Mouse (Mus musculus) kidney, postnatal 0 days (tissue): ENCODE measurements around the gene Pex7. TPM values are rescaled to one million over a fixed set of nuclear protein-coding genes. Genes with fewer than 3 reads are reported as not detected.

Source experiments
- ATAC-seq: fragments of 200-750 bp; cut with Nextera tagmentation; replicated peaks from 2 replicates; pipeline ENCODE4 v1.8.0; 2017; ENCODE audit warnings: low read depth, moderate number of reproducible peaks, moderate TSS enrichment, moderate library complexity; ENCODE audit not compliant: low FRiP score
- DNase-seq: peaks from one replicate; pipeline ENCODE4 v3.0.0-alpha.2; 2016; ENCODE audit warnings: low spot score
- H3K27ac ChIP-seq: fragments of 300-500 bp; sonication (generic); 2 replicates; pipeline ENCODE4 v1.5.1; 2014; ENCODE audit warnings: mild to moderate bottlenecking
- H3K27me3 ChIP-seq: fragments of 300-500 bp; sonication (generic); 2 replicates; pipeline ENCODE4 v1.6.1; 2014; ENCODE audit warnings: low read length, mixed read lengths; ENCODE audit not compliant: insufficient read depth
- H3K36me3 ChIP-seq: fragments of 300-500 bp; sonication (generic); 2 replicates; pipeline ENCODE4 v1.6.1; 2014; ENCODE audit warnings: low read length, mixed read lengths; ENCODE audit not compliant: insufficient read depth
- H3K4me1 ChIP-seq: fragments of 300-500 bp; sonication (generic); replicated peaks from 2 replicates; pipeline ENCODE4 v1.6.1; 2014; ENCODE audit warnings: antibody characterized with exemption, low read length, mixed read lengths; ENCODE audit not compliant: insufficient read depth
- H3K4me2 ChIP-seq: fragments of 300-500 bp; sonication (generic); 2 replicates; pipeline ENCODE4 v1.6.1; 2014; ENCODE audit warnings: mild to moderate bottlenecking, low read length, moderate library complexity, mixed read lengths
- H3K4me3 ChIP-seq: fragments of 300-500 bp; sonication (generic); replicated peaks from 2 replicates; pipeline ENCODE4 v1.5.1; 2014; ENCODE audit warnings: low read depth, low read length
- H3K9ac ChIP-seq: fragments of 300-500 bp; sonication (generic); 2 replicates; pipeline ENCODE4 v1.6.1; 2014; ENCODE audit warnings: low read depth, low read length
- H3K9me3 ChIP-seq: fragments of 300-500 bp; sonication (generic); replicated peaks from 2 replicates; pipeline ENCODE4 v1.6.1; 2016; ENCODE audit warnings: low read length, inconsistent platforms, mixed read lengths
- CTCF ChIP-seq: IDR thresholded peaks from 2 replicates; pipeline ENCODE4 v1.5.1; 2016; ENCODE audit warnings: antibody characterized with exemption, low read depth, mild to moderate bottlenecking, moderate library complexity
- WGBS: fragments of 180-500 bp; shearing (Covaris S2); extraction: QIAGEN DNeasy Blood & Tissue Kit; methylation state at CpG from one replicate; pipeline ENCODE4 v1.1.7; 2014; 5-methylcytosine and 5-hydroxymethylcytosine counted together
- polyA plus RNA-seq: library from polyadenylated mRNA; unstranded; fragments of >200 nt; fragmentation: Nextera tagmentation; extraction: Ambion mirVana; gene quantifications from 2 replicates; pipeline ENCODE4 v1.2.1, GENCODE M21; 2015

Pex7 gene
- polyA plus RNA-seq, 1 experiment from 2014 or later = 64.8 TPM

DNA sequence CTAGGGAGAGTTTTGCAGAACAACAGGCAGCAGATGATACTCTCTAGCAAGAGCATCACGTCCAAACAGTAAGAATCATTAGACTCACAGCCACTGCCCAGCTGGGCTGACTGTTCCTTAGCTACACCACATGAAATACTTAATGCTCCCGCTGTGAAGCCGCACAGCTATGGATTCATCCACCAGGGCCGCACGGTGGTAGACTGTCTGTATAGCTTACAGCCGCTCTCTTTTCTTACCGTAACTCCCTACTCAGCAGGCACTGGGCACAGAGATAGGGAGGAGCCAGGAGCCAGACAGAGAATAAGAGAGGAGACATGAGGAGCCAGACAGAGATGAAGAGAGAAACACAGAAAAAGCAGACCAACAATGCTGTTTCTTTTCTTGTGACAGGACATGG is 30.8 kb downstream of the Pex7 start:
- no peak overlapping the region for H3K9ac ChIP-seq
- no peaks in the 10 kb centered on the region for H3K27me3 ChIP-seq
- no peaks in the 10 kb centered on the region for H3K36me3 ChIP-seq
- DNase-seq = no peak
- TF ChIP-seq CTCF = no peak
- no peak for ATAC-seq
- H3K9me3 ChIP-seq = no peaks in the 10 kb centered on the region
- H3K4me2 ChIP-seq = no peak overlapping the region
- H3K4me3 ChIP-seq = no peak overlapping the region
- 81% methylated on average over 7 of the region's 7 CpGs for WGBS
- H3K27ac ChIP-seq = no peak overlapping the region
- H3K4me1 ChIP-seq = no peaks in the 10 kb centered on the region

GRCm38 (mm10) chr10:19875346-19875745 is 32.1 kb downstream of the Pex7 start:
- H3K9me3 ChIP-seq = no peaks in the 10 kb centered on the region
- no peak for ATAC-seq
- H3K4me1 ChIP-seq = no peaks in the 10 kb centered on the region
- no peak overlapping the region for H3K4me2 ChIP-seq
- no peak overlapping the region for H3K9ac ChIP-seq
- TF ChIP-seq CTCF = no peak
- no peak overlapping the region for H3K27ac ChIP-seq
- DNase-seq = no peak
- H3K27me3 ChIP-seq = no peaks in the 10 kb centered on the region
- no peak overlapping the region for H3K4me3 ChIP-seq
- no peaks in the 10 kb centered on the region for H3K36me3 ChIP-seq
- 81% methylated on average over 5 of the region's 5 CpGs for WGBS

GRCm38 (mm10) chr10:19855597-19856306 is 51.7 kb downstream of the Pex7 start:
- no peak for TF ChIP-seq CTCF
- WGBS = 92% methylated on average over 7 of the region's 7 CpGs

GRCm38 (mm10) chr10:19853609-19854008 is 53.9 kb downstream of the Pex7 start:
- TF ChIP-seq CTCF = no peak
- no peak for DNase-seq
- ATAC-seq = no peak
- Histone ChIP-seq H3K4me1 (peaks cover 22% of the 10 kb centered on the region), H3K9me3 (no peaks in the 10 kb centered on the region), H3K4me2 (no peak overlapping the region), H3K36me3 (no peaks in the 10 kb centered on the region), H3K27ac (no peak overlapping the region), H3K27me3 (peaks cover 38% of the 10 kb centered on the region), H3K4me3 (no peak overlapping the region), H3K9ac (no peak overlapping the region)
- WGBS = 35% methylated on average over 2 of the region's 2 CpGs

More at GRCm38 (mm10) chr10:19855597-19856306, 51.7 kb downstream of the Pex7 start:
- no peak for DNase-seq
- no peak overlapping the region for H3K4me3 ChIP-seq
- ATAC-seq = no peak
- H3K27ac ChIP-seq = no peak overlapping the region
- H3K9me3 ChIP-seq = no peaks in the 10 kb centered on the region
- no peaks in the 10 kb centered on the region for H3K36me3 ChIP-seq
- no peak overlapping the region for H3K4me2 ChIP-seq
- H3K4me1 ChIP-seq = peaks cover 11% of the 10 kb centered on the region; the same call in 1 of the 2 replicates
- peaks cover 21% of the 10 kb centered on the region for H3K27me3 ChIP-seq
- H3K9ac ChIP-seq = no peak overlapping the region

DNA sequence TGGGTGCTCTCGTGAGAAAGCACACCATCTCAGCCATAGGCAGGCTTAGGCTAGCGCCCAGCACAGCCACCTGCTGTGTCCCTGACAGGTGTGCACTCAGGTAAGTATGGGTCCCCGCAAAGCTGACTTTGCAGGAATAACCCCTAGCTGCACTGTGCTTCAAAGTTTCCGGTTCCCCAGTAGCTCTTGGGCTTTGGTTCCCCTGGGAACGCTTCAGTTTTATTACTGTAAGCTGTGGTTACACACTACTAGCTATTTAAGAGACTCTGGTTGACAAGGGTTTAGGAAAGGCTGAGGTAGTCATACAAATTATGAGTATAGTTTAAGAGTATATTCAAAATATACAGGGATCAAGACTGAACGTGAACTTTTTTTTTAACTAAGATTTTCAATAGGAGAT is 54.7 kb downstream of the Pex7 start:
- 20% methylated on average over 6 of the region's 6 CpGs for WGBS
- Histone ChIP-seq H3K36me3 (no peaks in the 10 kb centered on the region), H3K27ac (no peak overlapping the region), H3K4me3 (no peak overlapping the region), H3K4me2 (no peak overlapping the region), H3K27me3 (peaks cover 42% of the 10 kb centered on the region), H3K9me3 (no peaks in the 10 kb centered on the region), H3K4me1 (peaks cover 22% of the 10 kb centered on the region), H3K9ac (no peak overlapping the region)
- no peak for DNase-seq
- TF ChIP-seq CTCF = no peak
- no peak for ATAC-seq

- peak; percentile 14 for DNase-seq
- peaks cover 42% of the 10 kb centered on the region for H3K27me3 ChIP-seq
- under 1% methylated on average over 62 of the region's 72 CpGs for WGBS
- TF ChIP-seq CTCF = no peak
- no peaks in the 10 kb centered on the region for H3K9me3 ChIP-seq
- peak within 1 kb of the TSS; percentile 47 for H3K4me3 ChIP-seq
- H3K4me1 ChIP-seq = peaks cover 22% of the 10 kb centered on the region
- H3K36me3 ChIP-seq = no peaks in the 10 kb centered on the region
- ATAC-seq = 0 out of 2 replicates have a peak, but pooled peaks have one; percentile 35
- H3K27ac ChIP-seq = no peak within 1 kb of the TSS
- peak within 1 kb of the TSS; percentile 94 for H3K4me2 ChIP-seq
- H3K9ac ChIP-seq = peak within 1 kb of the TSS; percentile 42
Observed at GRCm38 (mm10) chr10:19850998-19851691, 56.3 kb downstream of the Pex7 start, which contains the start of gene Slc35d3. TSS of gene Slc35d3 (minus strand) at chr10:19851459.
